Mouse (Mus musculus): ENCODE data around the gene Nav2.

Gene Nav2

GRCm38 (mm10) chr7:49375499-49375974 is 467.0 kb downstream of the Nav2 start:
- DNase-seq (ENCODE audit: inconsistent age in 2 of 2, low spot score in 1 of 2), result peak in 1 of 2 experiments; percentile 62

DNA sequence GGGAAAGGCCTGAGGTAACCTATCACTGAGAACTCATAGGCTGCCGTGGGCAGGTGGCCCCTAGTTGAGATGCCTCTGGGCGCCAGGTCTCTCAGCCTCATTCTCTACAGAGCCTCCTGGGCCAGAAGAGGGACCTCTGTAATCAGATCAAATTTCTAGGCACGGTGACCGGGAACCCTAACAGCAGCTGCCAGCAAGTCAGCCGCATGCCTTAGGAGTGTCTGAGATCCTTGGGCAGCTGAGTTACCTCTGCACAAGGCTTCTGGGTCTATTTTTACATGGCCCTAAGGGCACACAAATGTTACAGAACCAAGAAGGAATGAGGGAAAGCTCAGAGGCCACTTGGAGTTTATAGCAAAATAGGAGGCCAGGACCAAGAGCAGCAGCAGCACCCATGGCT is 470.1 kb downstream of the Nav2 start:
- no peak for DNase-seq (ENCODE audit: inconsistent age in 2 of 2, low spot score in 1 of 2)

GRCm38 (mm10) chr7:49380940-49381339 is 472.4 kb downstream of the Nav2 start:
- DNase-seq (ENCODE audit: inconsistent age in 2 of 2, low spot score in 1 of 2), result no peak

DNA sequence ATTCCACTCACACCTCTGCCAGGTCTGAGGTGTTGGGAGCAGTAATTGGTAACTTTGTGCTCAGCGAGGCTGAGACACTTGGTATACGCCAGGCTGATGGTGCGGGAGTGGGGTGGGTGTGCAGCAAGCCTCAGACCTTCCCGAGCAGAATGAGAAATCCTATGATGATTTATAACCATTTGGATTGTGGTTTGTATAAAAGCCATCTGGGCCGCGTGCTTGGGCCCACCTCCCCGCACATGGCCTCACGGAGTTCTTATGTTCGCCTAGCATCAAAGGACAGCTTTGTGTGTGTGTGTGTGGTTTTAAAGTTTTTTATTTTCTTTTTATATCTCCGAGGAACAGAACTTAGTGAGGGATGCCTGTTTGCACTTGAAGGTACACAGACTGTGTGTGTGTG is 474.4 kb downstream of the Nav2 start:
- no peak for DNase-seq (ENCODE audit: inconsistent age in 2 of 2, low spot score in 1 of 2)

DNA sequence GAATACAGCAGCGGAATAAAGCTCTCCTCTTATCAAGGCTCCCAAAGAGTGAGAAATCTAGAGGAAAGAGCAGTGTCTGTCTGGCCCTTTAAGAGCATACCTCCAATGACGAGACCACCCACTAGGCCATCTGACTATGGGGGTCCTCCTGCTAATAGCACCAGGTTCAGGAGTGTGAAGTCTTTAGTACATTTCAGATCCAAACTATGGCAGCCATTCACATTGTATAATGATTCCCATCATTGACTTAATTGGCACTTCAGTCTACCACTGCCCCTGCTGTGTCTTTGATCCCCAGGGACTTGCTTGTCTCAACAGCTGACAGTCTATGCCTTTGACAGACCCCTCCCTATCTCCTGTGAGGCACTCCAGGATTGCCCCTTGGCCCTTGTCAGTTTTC is 479.6 kb downstream of the Nav2 start:
- no peak for DNase-seq (ENCODE audit: inconsistent age in 2 of 2, low spot score in 1 of 2)

- DNase-seq (ENCODE audit: inconsistent age in 2 of 2, low spot score in 1 of 2), result no peak
Measured at GRCm38 (mm10) chr7:49390312-49390711, 481.8 kb downstream of the Nav2 start.

DNA sequence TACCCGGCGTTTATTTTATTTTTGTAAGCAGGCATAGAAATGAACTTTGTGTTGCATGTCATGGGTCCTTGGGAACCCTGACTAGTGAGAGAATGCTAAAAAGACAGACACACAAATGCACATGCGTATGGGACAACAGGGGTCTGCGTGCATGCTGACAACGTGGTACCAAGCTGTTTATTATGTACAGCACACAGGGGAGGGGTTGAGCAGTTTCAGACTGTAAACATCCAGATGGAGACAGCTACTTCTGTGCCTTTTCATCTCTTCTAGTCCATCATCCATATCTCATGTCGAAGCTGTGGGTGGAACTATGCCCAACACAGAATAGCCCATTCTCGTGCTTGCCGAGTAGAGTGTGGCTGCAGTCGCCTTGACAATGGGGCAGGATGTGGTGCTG is 482.3 kb downstream of the Nav2 start:
- no peak for DNase-seq (ENCODE audit: inconsistent age in 2 of 2, low spot score in 1 of 2)

- DNase-seq (ENCODE audit: inconsistent age in 2 of 2, low spot score in 1 of 2), result no peak
Measured at GRCm38 (mm10) chr7:49392180-49392579, 483.7 kb downstream of the Nav2 start.

DNA sequence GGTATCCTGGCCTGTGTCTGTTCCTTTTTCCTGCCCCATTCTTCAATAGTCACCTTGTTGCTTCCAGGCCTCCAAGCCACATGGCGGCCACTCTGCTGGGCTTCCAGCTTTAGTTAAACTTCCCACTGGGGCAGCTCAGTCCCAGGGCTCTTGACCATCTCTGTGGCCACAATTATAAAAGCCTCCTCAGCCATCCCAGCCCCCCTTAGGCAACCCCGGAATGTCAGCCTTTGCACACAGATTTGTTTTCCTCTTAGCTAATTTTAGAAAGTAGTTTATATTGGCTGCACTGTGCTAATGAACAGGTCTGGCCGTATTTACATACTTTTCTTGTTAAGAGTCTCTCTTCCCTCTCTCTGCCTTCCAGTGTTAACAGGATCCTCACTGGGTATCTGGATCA is 484.3 kb downstream of the Nav2 start:
- no peak for DNase-seq (ENCODE audit: inconsistent age in 2 of 2, low spot score in 1 of 2)

GRCm38 (mm10) chr7:49393857-49394256 is 485.3 kb downstream of the Nav2 start:
- DNase-seq (ENCODE audit: inconsistent age in 2 of 2, low spot score in 1 of 2), result no peak

DNA sequence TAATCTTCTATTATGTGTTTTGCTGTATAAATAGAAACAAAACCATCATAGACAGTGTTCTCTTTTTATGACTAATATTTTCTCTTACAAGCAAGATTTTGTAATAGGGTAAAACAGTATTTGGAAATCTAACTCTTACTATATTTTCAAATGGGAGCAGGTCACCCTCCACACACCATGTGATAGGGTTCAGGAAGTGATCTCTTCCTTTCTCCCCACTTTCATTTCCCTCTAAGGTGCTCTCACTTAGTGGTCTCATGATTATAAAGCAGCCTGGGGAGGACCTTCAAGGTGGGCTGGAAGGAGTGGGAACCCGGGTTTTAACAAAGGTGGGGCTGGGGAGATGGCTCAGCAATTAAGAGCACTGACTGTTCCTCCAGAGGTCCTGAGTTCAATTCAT is 487.7 kb downstream of the Nav2 start:
- DNase-seq (ENCODE audit: inconsistent age in 2 of 2, low spot score in 1 of 2), result peak in 1 of 2 experiments; percentile 47

- peak; percentile 70 to 92 for DNase-seq (ENCODE audit: inconsistent age in 2 of 2, low spot score in 1 of 2)
Measured at GRCm38 (mm10) chr7:49397441-49398003, 489.0 kb downstream of the Nav2 start.

- peak in 1 of 2 experiments; percentile 18 for DNase-seq (ENCODE audit: inconsistent age in 2 of 2, low spot score in 1 of 2)
Measured at GRCm38 (mm10) chr7:49398020-49398516, 489.6 kb downstream of the Nav2 start.

DNA sequence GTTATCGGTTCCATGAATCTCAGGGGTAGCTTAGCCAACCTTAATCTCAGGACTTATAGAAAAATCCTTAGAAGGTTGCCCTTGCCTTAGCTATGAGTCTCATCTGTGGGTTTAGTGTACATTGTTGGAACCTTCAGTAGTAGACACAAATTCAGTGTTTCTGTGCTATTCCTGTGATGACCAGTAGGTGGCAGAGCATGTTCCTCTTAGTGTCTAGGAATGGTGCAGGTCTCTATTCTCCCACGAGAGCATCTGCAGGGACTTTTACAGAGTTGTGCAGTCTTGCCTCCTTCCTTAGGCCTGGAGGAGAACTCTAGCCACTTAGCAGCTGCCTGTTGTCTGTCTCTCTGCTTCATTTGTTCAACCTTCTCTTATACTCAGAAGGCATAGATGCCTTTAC is 490.8 kb downstream of the Nav2 start:
- DNase-seq (ENCODE audit: inconsistent age in 2 of 2, low spot score in 1 of 2), result peak; percentile 39 to 87

DNA sequence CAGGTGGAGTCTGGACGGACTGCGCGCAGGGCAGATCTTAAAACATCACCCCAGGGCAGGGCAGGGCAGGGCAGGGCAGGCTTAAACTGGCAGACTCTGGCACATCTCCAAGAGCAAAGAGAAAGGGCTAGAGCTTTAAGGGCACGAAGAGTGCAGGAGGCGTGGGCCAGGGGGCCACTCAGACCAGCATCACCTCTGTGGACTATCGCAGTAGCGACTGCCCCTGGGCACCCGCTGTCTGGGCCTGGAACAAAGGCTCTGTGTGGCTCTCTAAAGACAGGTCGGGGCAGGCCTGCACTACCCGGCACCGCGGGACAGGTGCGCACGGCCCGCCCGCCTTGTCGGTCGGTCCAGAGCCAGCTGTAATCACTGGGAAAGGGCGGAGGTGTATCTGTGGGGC is 491.9 kb downstream of the Nav2 start:
- no peak for DNase-seq (ENCODE audit: inconsistent age in 2 of 2, low spot score in 1 of 2)

GRCm38 (mm10) chr7:49402526-49402925 is 494.0 kb downstream of the Nav2 start:
- DNase-seq (ENCODE audit: inconsistent age in 2 of 2, low spot score in 1 of 2), result no peak

- DNase-seq (ENCODE audit: inconsistent age in 2 of 2, low spot score in 1 of 2), result no peak
Measured at GRCm38 (mm10) chr7:49407688-49408087, 499.2 kb downstream of the Nav2 start.

DNA sequence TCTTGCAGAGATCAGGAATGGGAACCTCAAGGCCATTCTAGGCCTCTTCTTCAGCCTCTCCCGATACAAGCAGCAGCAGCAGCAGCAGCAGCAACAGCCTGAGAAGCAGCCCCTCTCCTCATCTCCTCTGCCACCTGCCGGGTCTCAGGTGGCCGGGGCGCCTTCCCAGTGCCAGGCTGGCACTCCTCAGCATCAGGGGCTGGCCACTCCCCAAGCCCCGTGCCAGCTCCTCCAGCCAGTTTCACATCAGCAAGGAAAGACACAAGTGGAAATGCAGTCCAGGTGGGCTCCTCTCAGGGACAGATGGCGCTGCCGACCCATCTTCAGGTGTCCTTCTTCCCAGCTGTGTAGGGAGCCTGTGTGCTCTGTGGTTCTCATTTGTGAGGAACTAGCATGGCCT is 500.1 kb downstream of the Nav2 start:
- no peak for DNase-seq (ENCODE audit: inconsistent age in 2 of 2, low spot score in 1 of 2)

- no peak for DNase-seq (ENCODE audit: inconsistent age in 2 of 2, low spot score in 1 of 2)
Measured at GRCm38 (mm10) chr7:49409265-49409664, 500.7 kb downstream of the Nav2 start.

- DNase-seq (ENCODE audit: inconsistent age in 2 of 2, low spot score in 1 of 2), result no peak
Measured at GRCm38 (mm10) chr7:49410188-49410587, 501.7 kb downstream of the Nav2 start.

DNA sequence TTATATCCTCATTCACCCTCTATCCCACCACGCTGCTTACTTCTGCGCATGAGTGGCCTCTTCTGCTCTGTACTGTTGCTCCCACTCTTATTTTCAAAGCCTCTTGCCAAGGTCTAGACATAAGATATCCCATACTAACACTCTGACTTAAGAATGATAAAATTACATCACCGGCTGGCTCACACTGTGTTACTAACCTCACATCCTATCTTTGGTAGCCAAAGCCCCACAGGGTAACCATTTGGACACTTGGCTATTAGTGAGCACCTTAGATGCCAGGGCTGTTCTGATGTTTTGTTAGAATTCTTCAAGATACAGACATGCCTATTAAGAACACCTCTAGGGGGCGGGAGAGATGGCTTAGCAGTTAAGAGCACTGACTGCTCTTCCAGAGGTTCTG is 502.4 kb downstream of the Nav2 start:
- no peak for DNase-seq (ENCODE audit: inconsistent age in 2 of 2, low spot score in 1 of 2)

- no peak for DNase-seq (ENCODE audit: inconsistent age in 2 of 2, low spot score in 1 of 2)
Measured at GRCm38 (mm10) chr7:49411803-49412202, 503.3 kb downstream of the Nav2 start.

DNA sequence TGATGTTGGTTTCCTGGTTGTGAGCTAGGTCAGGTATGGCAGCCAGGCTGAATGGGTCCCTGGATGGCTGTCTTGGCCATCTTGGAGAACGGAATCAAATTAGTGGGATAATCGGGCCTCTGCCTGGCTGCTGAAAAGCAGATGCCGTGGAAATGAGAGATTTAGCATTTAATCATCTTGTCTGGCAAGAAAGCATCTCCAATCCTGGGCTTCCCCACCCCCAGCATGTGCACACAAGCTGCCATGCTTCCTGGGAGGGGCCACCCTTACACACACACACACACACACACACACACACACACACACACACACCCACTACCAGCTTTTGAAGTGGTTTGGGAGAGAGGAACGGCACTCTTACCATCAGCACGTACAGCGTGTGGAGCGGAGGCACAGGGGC is 506.6 kb downstream of the Nav2 start:
- DNase-seq (ENCODE audit: inconsistent age in 2 of 2, low spot score in 1 of 2), result no peak

Data from adrenal gland, adult (tissue).